Comparison of ENCODE assay signal across 23 mouse cellular contexts in genomic region chr5:115650885-115651284, GRCm38 (mm10). TPM values are rescaled to one million over a fixed set of nuclear protein-coding genes. Genes with fewer than 3 reads are reported as not detected.
DNase-seq lines count a peak whose midpoint lies in the region; ATAC-seq lines count a peak whose summit lies in the region.
"Had no signal": no experiment of that assay in that cellular context is flagged by ENCODE, and none has a peak within 500 bp of the region (broad histone marks: within the 10 kb centered on the region; RNA-seq: fewer than 3 reads in every experiment).

No protein-coding gene starts in this region.

- 91% methylated on average over 10 of the region's 10 CpGs for WGBS in hindbrain, embryonic 13.5 days
- WGBS in hindbrain, embryonic 14.5 days = 86% methylated on average over 10 of the region's 10 CpGs

- H3K36me3 ChIP-seq in hindbrain, embryonic 13.5 days = peaks cover 63% of the 10 kb centered on the region
- peaks cover 46% of the 10 kb centered on the region for H3K36me3 ChIP-seq in hindbrain, embryonic 14.5 days (replicated peaks; ENCODE audit: control insufficient read depth, insufficient read depth)
- H3K36me3 ChIP-seq in megakaryocyte, embryonic 14.5 days (replicated peaks; ENCODE audit: low read length) = peaks cover 54% of the 10 kb centered on the region

- no peak overlapping the region for H3K4me3 ChIP-seq in hindbrain, embryonic 13.5 days
- no peak overlapping the region for H3K4me3 ChIP-seq in hindbrain, embryonic 14.5 days (replicated peaks; ENCODE audit: low read length)
- H3K4me3 ChIP-seq in megakaryocyte, embryonic 14.5 days (replicated peaks) = peak overlapping the region; percentile 50
- H3K4me3 ChIP-seq: forebrain, embryonic 10.5 days; forebrain, embryonic 13.5 days; heart, embryonic 12.5 days; heart, embryonic 15.5 days; hindbrain, embryonic 10.5 days had no signal

- H3K27me3 ChIP-seq in hindbrain, embryonic 13.5 days = no peaks in the 10 kb centered on the region
- no peaks in the 10 kb centered on the region for H3K27me3 ChIP-seq in hindbrain, embryonic 14.5 days (ENCODE audit: control insufficient read depth, insufficient read depth, low read length)
- H3K27me3 ChIP-seq in megakaryocyte, embryonic 14.5 days (replicated peaks) = peaks cover 10% of the 10 kb centered on the region
- H3K27me3 ChIP-seq: forebrain, embryonic 13.5 days; heart, embryonic 12.5 days; heart, embryonic 15.5 days had no signal

- H3K9ac ChIP-seq in hindbrain, embryonic 13.5 days = 0 out of 2 replicates have a peak overlapping the region, but pooled peaks have one; percentile 74
- no peak overlapping the region for H3K9ac ChIP-seq in hindbrain, embryonic 14.5 days
- H3K9ac ChIP-seq: forebrain, embryonic 13.5 days; heart, embryonic 12.5 days; heart, embryonic 15.5 days had no signal

- ATAC-seq in cerebellum, adult (ENCODE audit: insufficient number of reproducible peaks, low FRiP score, low TSS enrichment) = no peak
- ATAC-seq in hindbrain, embryonic 13.5 days (ENCODE audit: low FRiP score) = no peak
- no peak for ATAC-seq in hindbrain, embryonic 14.5 days (ENCODE audit: low FRiP score)
- ATAC-seq in megakaryocyte, adult 5-6 weeks (ENCODE audit: poor library complexity, severe bottlenecking) = no peak
- ATAC-seq: activated CD4-positive, CD25-positive, alpha-beta regulatory T cell, adult 4 months; forebrain, embryonic 13.5 days; forebrain, embryonic 16.5 days; hindbrain, embryonic 16.5 days; inflammation-experienced regulatory T-cells, adult 6 months; intestine, embryonic 16.5 days had no signal

- DNase-seq in cerebellum, adult 11-12 months = peak; percentile 38
- DNase-seq in hindbrain, embryonic 14.5 days (ENCODE audit: low spot score) = no peak
- DNase-seq: adrenal gland, adult 8-10 months; adrenal gland, postnatal 25 days; cerebellum, adult 9-11 months; gastrocnemius, postnatal 10 days; gastrocnemius, postnatal 36 days; heart, postnatal 10 days; heart, postnatal 36 days had no signal

- no peak overlapping the region for H3K4me2 ChIP-seq in hindbrain, embryonic 13.5 days
- no peak overlapping the region for H3K4me2 ChIP-seq in hindbrain, embryonic 14.5 days (replicated peaks)
- H3K4me2 ChIP-seq: forebrain, embryonic 13.5 days; heart, embryonic 12.5 days; heart, embryonic 15.5 days had no signal

- H3K4me1 ChIP-seq in hindbrain, embryonic 13.5 days (replicated peaks) = peaks cover 33% of the 10 kb centered on the region
- peaks cover 11% of the 10 kb centered on the region for H3K4me1 ChIP-seq in hindbrain, embryonic 14.5 days (replicated peaks; ENCODE audit: control insufficient read depth, insufficient read depth, low read length)
- H3K4me1 ChIP-seq in megakaryocyte, embryonic 14.5 days = peaks cover 43% of the 10 kb centered on the region

- no peaks in the 10 kb centered on the region for H3K9me3 ChIP-seq in hindbrain, embryonic 13.5 days
- H3K9me3 ChIP-seq in hindbrain, embryonic 14.5 days (ENCODE audit: control insufficient read depth, low read length) = no peaks in the 10 kb centered on the region
- no peaks in the 10 kb centered on the region for H3K9me3 ChIP-seq in megakaryocyte, embryonic 14.5 days
- H3K9me3 ChIP-seq: forebrain, embryonic 10.5 days; forebrain, embryonic 13.5 days; heart, embryonic 12.5 days; heart, embryonic 15.5 days; hindbrain, embryonic 10.5 days had no signal

- no peak overlapping the region for H3K27ac ChIP-seq in hindbrain, embryonic 13.5 days
- H3K27ac ChIP-seq in hindbrain, embryonic 14.5 days = no peak overlapping the region
- H3K27ac ChIP-seq: forebrain, embryonic 10.5 days; forebrain, embryonic 13.5 days; heart, embryonic 15.5 days; hindbrain, embryonic 10.5 days had no signal

RNA-seq across cellular contexts. Expression of gene Rab35, which starts 19.2 kb away (rescaled TPM):
- polyA plus RNA-seq in hindbrain, embryonic 13.5 days (2015; fragmentation: Nextera tagmentation; extraction: Ambion mirVana) = 17.1 and 17.8 TPM in 2 replicates
- 23.3 and 27.7 TPM in 2 replicates for polyA plus RNA-seq in hindbrain, embryonic 14.5 days (2014; fragmentation: Nextera tagmentation; extraction: Ambion mirVana)
- 29.5 and 94.9 TPM in 2 replicates for polyA plus RNA-seq in megakaryocyte, embryonic 14.5 days (2012; ENCODE audit: insufficient read depth, low replicate concordance)
- total RNA-seq in megakaryocyte, adult 5-6 weeks (2015) = 36.4 and 44.0 TPM in 2 replicates
- 39.9 and 43.8 TPM in 2 replicates for total RNA-seq in megakaryocyte, adult 5-6 weeks (2017)
